Mouse (Mus musculus) retina, postnatal 7 days (tissue): ENCODE results near the gene Atp8a2.
"Not testable (repeated sequence)": the region's sequence is repeated elsewhere in the genome, so short reads cannot be mapped to it uniquely, and the experiment has no call there.

ENCODE experiments used
- DNase-seq: peaks from one replicate; pipeline ENCODE4 v3.0.0-alpha.2; 2012; ENCODE audit warnings: low read depth, low spot score

The Atp8a2 gene

GRCm38 (mm10) chr14:59783348-59784341, 413.3 kb downstream of the Atp8a2 start:
- DNase-seq = peak; percentile 53

GRCm38 (mm10) chr14:59780391-59780790, 416.6 kb downstream of the Atp8a2 start:
- DNase-seq = no peak

- no peak for DNase-seq
Observed at GRCm38 (mm10) chr14:59762227-59762626, 434.8 kb downstream of the Atp8a2 start.

GRCm38 (mm10) chr14:59759900-59760493, 437.0 kb downstream of the Atp8a2 start:
- no peak for DNase-seq

- no peak for DNase-seq
Observed at GRCm38 (mm10) chr14:59759196-59759839, 437.7 kb downstream of the Atp8a2 start.

- DNase-seq = no peak
Observed at GRCm38 (mm10) chr14:59752401-59752800, 444.6 kb downstream of the Atp8a2 start.

- DNase-seq = no peak
Observed at GRCm38 (mm10) chr14:59750005-59750404, 447.0 kb downstream of the Atp8a2 start.

GRCm38 (mm10) chr14:59745676-59746075, 451.3 kb downstream of the Atp8a2 start:
- no peak for DNase-seq

GRCm38 (mm10) chr14:59741752-59742151, 455.2 kb downstream of the Atp8a2 start:
- no peak for DNase-seq

GRCm38 (mm10) chr14:59739446-59739845, 457.5 kb downstream of the Atp8a2 start:
- no peak for DNase-seq

- no peak for DNase-seq
Observed at GRCm38 (mm10) chr14:59737734-59738294, 459.2 kb downstream of the Atp8a2 start.

GRCm38 (mm10) chr14:59736861-59737700, 459.9 kb downstream of the Atp8a2 start:
- peak; percentile 66 for DNase-seq

- DNase-seq = no peak
Observed at GRCm38 (mm10) chr14:59730043-59730390, 467.0 kb downstream of the Atp8a2 start.

- no peak for DNase-seq
Observed at GRCm38 (mm10) chr14:59729298-59730042, 467.5 kb downstream of the Atp8a2 start.

- no peak for DNase-seq
Observed at GRCm38 (mm10) chr14:59727016-59727415, 470.0 kb downstream of the Atp8a2 start.

GRCm38 (mm10) chr14:59723163-59723562, 473.8 kb downstream of the Atp8a2 start:
- no peak for DNase-seq

- no peak for DNase-seq
Observed at GRCm38 (mm10) chr14:59721957-59722356, 475.0 kb downstream of the Atp8a2 start.

GRCm38 (mm10) chr14:59721356-59721755, 475.6 kb downstream of the Atp8a2 start:
- no peak for DNase-seq

GRCm38 (mm10) chr14:59720386-59720785, 476.6 kb downstream of the Atp8a2 start:
- no peak for DNase-seq

GRCm38 (mm10) chr14:59716443-59717085, 480.4 kb downstream of the Atp8a2 start:
- DNase-seq = not testable (repeated sequence)
